22 mouse cellular contexts compared by ENCODE assay signal in genomic region chr1:176848613-176849290, GRCm38 (mm10). TPM values are rescaled to one million over a fixed set of nuclear protein-coding genes. Genes with fewer than 3 reads are reported as not detected.
DNase-seq lines count a peak whose midpoint lies in the region; ATAC-seq and TF ChIP-seq lines count a peak whose summit lies in the region.
"Had no signal": no experiment of that assay in that cellular context is flagged by ENCODE, and none has a peak within 500 bp of the region (broad histone marks: within the 10 kb centered on the region; RNA-seq: fewer than 3 reads in every experiment).

No protein-coding gene starts in this region.

- 48% methylated on average over 11 of the region's 11 CpGs for WGBS in lung, embryonic 14.5 days
- WGBS in limb, embryonic 14.5 days: 56% methylated on average over 11 of the region's 11 CpGs
- WGBS in forebrain, postnatal 0 days: 68% methylated on average over 11 of the region's 11 CpGs

- ATAC-seq in lung, embryonic 14.5 days (ENCODE audit: insufficient read depth): peak; percentile 48; the same call in 1 of the 2 replicates
- peak; percentile 54; the same call in 1 of the 2 replicates for ATAC-seq in G1E (ENCODE audit: extremely low read depth, insufficient number of reproducible peaks, low FRiP score, poor library complexity, severe bottlenecking)
- ATAC-seq in limb, embryonic 14.5 days (ENCODE audit: low FRiP score, low read depth): peak; percentile 79
- ATAC-seq in forebrain, postnatal 0 days: no peak
- ATAC-seq: forebrain, embryonic 14.5 days; lung, postnatal 0 days; midbrain, embryonic 15.5 days; Patski had no signal

- TF ChIP-seq CTCF in lung, embryonic 14.5 days (IDR thresholded peaks at IDR 0.05; ENCODE audit: low read depth): no peak
- no peak for TF ChIP-seq CTCF in G1E (IDR thresholded peaks at IDR 0.05; ENCODE audit: low read depth, low read length)
- no peak for TF ChIP-seq CTCF in forebrain, postnatal 0 days (IDR thresholded peaks at IDR 0.05; ENCODE audit: low read depth)

- H3K36me3 ChIP-seq in lung, embryonic 14.5 days (ENCODE audit: insufficient read depth): 0 out of 2 replicates have a peak, but pooled peaks cover 15% of the 10 kb centered on the region
- peaks cover 64% of the 10 kb centered on the region for H3K36me3 ChIP-seq in G1E (replicated peaks)
- peaks cover 20% of the 10 kb centered on the region; the same call in 1 of the 2 replicates for H3K36me3 ChIP-seq in limb, embryonic 14.5 days (ENCODE audit: control insufficient read depth, insufficient read depth, low read length)
- H3K36me3 ChIP-seq in forebrain, postnatal 0 days (ENCODE audit: insufficient read depth): peaks cover 30% of the 10 kb centered on the region
- H3K36me3 ChIP-seq: midbrain, embryonic 15.5 days had no signal

- no peak overlapping the region for H3K4me2 ChIP-seq in lung, embryonic 14.5 days
- no peak overlapping the region for H3K4me2 ChIP-seq in limb, embryonic 14.5 days (replicated peaks; ENCODE audit: low read depth, low read length, severe bottlenecking)
- H3K4me2 ChIP-seq in forebrain, postnatal 0 days (ENCODE audit: low read depth): no peak overlapping the region
- H3K4me2 ChIP-seq: hindbrain, embryonic 12.5 days; limb, embryonic 12.5 days; liver, embryonic 15.5 days; midbrain, embryonic 15.5 days had no signal

- H3K27ac ChIP-seq in lung, embryonic 14.5 days (ENCODE audit: low read depth): no peak overlapping the region
- H3K27ac ChIP-seq in limb, embryonic 14.5 days (replicated peaks; ENCODE audit: low read depth, low read length): no peak overlapping the region
- no peak overlapping the region for H3K27ac ChIP-seq in forebrain, postnatal 0 days (ENCODE audit: low read depth, low read length)
- H3K27ac ChIP-seq: heart, embryonic 10.5 days; hindbrain, embryonic 12.5 days; limb, embryonic 12.5 days; liver, embryonic 15.5 days; midbrain, embryonic 15.5 days had no signal

- no peaks in the 10 kb centered on the region for H3K27me3 ChIP-seq in lung, embryonic 14.5 days (ENCODE audit: insufficient read depth, low read length)
- H3K27me3 ChIP-seq in G1E (ENCODE audit: insufficient read depth, low read length): no peaks in the 10 kb centered on the region
- H3K27me3 ChIP-seq in limb, embryonic 14.5 days (ENCODE audit: control insufficient read depth, insufficient read depth, low read length): no peaks in the 10 kb centered on the region
- H3K27me3 ChIP-seq in forebrain, postnatal 0 days (ENCODE audit: insufficient read depth, low read length): no peaks in the 10 kb centered on the region
- H3K27me3 ChIP-seq: hindbrain, embryonic 12.5 days; limb, embryonic 12.5 days; liver, embryonic 15.5 days; midbrain, embryonic 15.5 days; Patski had no signal

- intact Hi-C loops in heart, postnatal 10 days (cut with DNase I): no loop called here

- peak; percentile 75 for DNase-seq in heart, adult 11 months
- DNase-seq in heart, postnatal 10 days: no peak
- DNase-seq in lung, embryonic 14.5 days: peak; percentile 13
- DNase-seq in lung, postnatal 10 days: no peak
- DNase-seq in G1E (ENCODE audit: low spot score): no peak
- DNase-seq in limb, embryonic 14.5 days (ENCODE audit: low spot score): no peak
- DNase-seq in thymus, postnatal 10 days (ENCODE audit: low spot score in 2 of 2): no peak
- no peak for DNase-seq in forebrain, postnatal 0 days
- DNase-seq: adrenal gland, postnatal 14 days; cerebellum, adult 9-11 months; embryo, embryonic 11 days; kidney, postnatal 10 days; right cerebral cortex, postnatal 25 days; thymus, postnatal 4 days had no signal

- no peaks in the 10 kb centered on the region for H3K9me3 ChIP-seq in lung, embryonic 14.5 days (ENCODE audit: low read depth, low read length)
- no peaks in the 10 kb centered on the region for H3K9me3 ChIP-seq in G1E (replicated peaks)
- H3K9me3 ChIP-seq in limb, embryonic 14.5 days (ENCODE audit: control insufficient read depth, low read length): no peaks in the 10 kb centered on the region
- no peaks in the 10 kb centered on the region for H3K9me3 ChIP-seq in forebrain, postnatal 0 days (ENCODE audit: low read length)
- H3K9me3 ChIP-seq: heart, embryonic 10.5 days; liver, embryonic 15.5 days; midbrain, embryonic 15.5 days had no signal

- no peak overlapping the region for H3K9ac ChIP-seq in lung, embryonic 14.5 days
- no peak overlapping the region for H3K9ac ChIP-seq in limb, embryonic 14.5 days (ENCODE audit: low read depth, low read length, severe bottlenecking)
- no peak overlapping the region for H3K9ac ChIP-seq in forebrain, postnatal 0 days
- H3K9ac ChIP-seq: hindbrain, embryonic 12.5 days; limb, embryonic 12.5 days; liver, embryonic 15.5 days; midbrain, embryonic 15.5 days had no signal

- no peaks in the 10 kb centered on the region for H3K4me1 ChIP-seq in lung, embryonic 14.5 days (ENCODE audit: insufficient read depth)
- H3K4me1 ChIP-seq in G1E (ENCODE audit: insufficient read depth, low read depth, low read length): peaks cover 7% of the 10 kb centered on the region
- H3K4me1 ChIP-seq in limb, embryonic 14.5 days (ENCODE audit: control insufficient read depth, insufficient read depth, low read length): peaks cover 7% of the 10 kb centered on the region; the same call in 1 of the 2 replicates
- H3K4me1 ChIP-seq in forebrain, postnatal 0 days (ENCODE audit: insufficient read depth): no peaks in the 10 kb centered on the region
- H3K4me1 ChIP-seq: hindbrain, embryonic 12.5 days; liver, embryonic 15.5 days; midbrain, embryonic 15.5 days had no signal

- no peak for TF ChIP-seq POLR2A in limb, embryonic 14.5 days (IDR thresholded peaks at IDR 0.05; ENCODE audit: borderline replicate concordance, extremely low read depth, insufficient read depth, insufficient read length)

- H3K4me3 ChIP-seq in lung, embryonic 14.5 days (ENCODE audit: low read depth, low read length): no peak overlapping the region
- H3K4me3 ChIP-seq in G1E (ENCODE audit: low read depth, low read length): no peak overlapping the region
- no peak overlapping the region for H3K4me3 ChIP-seq in limb, embryonic 14.5 days (replicated peaks; ENCODE audit: low read length)
- no peak overlapping the region for H3K4me3 ChIP-seq in forebrain, postnatal 0 days (ENCODE audit: low read depth, low read length)
- H3K4me3 ChIP-seq: heart, embryonic 10.5 days; hindbrain, embryonic 12.5 days; limb, embryonic 12.5 days; liver, embryonic 15.5 days; midbrain, embryonic 15.5 days had no signal

RNA-seq across cellular contexts. Expression of gene Sdccag8, which starts 34.3 kb away (rescaled TPM):
- total RNA-seq in heart, postnatal 10 days (2021): 1 to 10 TPM; 4.2 to 5.3 TPM
- 14.4 and 17.0 TPM in 2 replicates for polyA plus RNA-seq in lung, embryonic 14.5 days (2014; fragmentation: Nextera tagmentation; extraction: Ambion mirVana)
- total RNA-seq in G1E (2014; fragmentation: Nextera tagmentation) (11.9 and 12.5 TPM in 2 replicates), G1E (2017) (19.9 and 20.2 TPM in 2 replicates)
- 2.2 TPM in 2 replicates for polyA plus RNA-seq in G1E (2012)
- polyA plus RNA-seq in limb, embryonic 14.5 days (2012; rRNA removed): 6.0 and 8.5 TPM in 2 replicates
- 15.8 and 18.7 TPM in 2 replicates for polyA plus RNA-seq in limb, embryonic 14.5 days (2014; fragmentation: Nextera tagmentation; extraction: Ambion mirVana)
- 14.0 and 15.7 TPM in 2 replicates for total RNA-seq in forebrain, postnatal 0 days (2014; rRNA removed)
- polyA plus RNA-seq in forebrain, postnatal 0 days (2015; fragmentation: Nextera tagmentation; extraction: Ambion mirVana): 32.8 and 33.6 TPM in 2 replicates

RNA-seq across cellular contexts. Expression of gene Cep170, which starts 34.9 kb away (rescaled TPM):
- total RNA-seq in heart, postnatal 10 days (2021): 10 to 100 TPM; 30.6 to 39.1 TPM
- polyA plus RNA-seq in lung, embryonic 14.5 days (2014; fragmentation: Nextera tagmentation; extraction: Ambion mirVana): 29.5 and 31.7 TPM in 2 replicates
- 114 and 124 TPM in 2 replicates for total RNA-seq in G1E (2014; fragmentation: Nextera tagmentation)
- total RNA-seq in G1E (2017): 61.5 and 75.9 TPM in 2 replicates
- 2.0 and 2.5 TPM in 2 replicates for polyA plus RNA-seq in G1E (2012)
- 42.3 and 44.7 TPM in 2 replicates for polyA plus RNA-seq in limb, embryonic 14.5 days (2012; rRNA removed)
- 32.8 and 33.5 TPM in 2 replicates for polyA plus RNA-seq in limb, embryonic 14.5 days (2014; fragmentation: Nextera tagmentation; extraction: Ambion mirVana)
- 189 and 233 TPM in 2 replicates for total RNA-seq in forebrain, postnatal 0 days (2014; rRNA removed)
- polyA plus RNA-seq in forebrain, postnatal 0 days (2015; fragmentation: Nextera tagmentation; extraction: Ambion mirVana): 82.1 and 99.6 TPM in 2 replicates

Comparison
In these comparisons a context has a peak if more than half of its experiments do, and no peak if none do; other contexts are left out.
1. DNase-seq: peak in heart, adult 11 months (single experiment) and lung, embryonic 14.5 days (single experiment); none in heart, postnatal 10 days (0 of 2), lung, postnatal 10 days (single experiment), G1E (single experiment), limb, embryonic 14.5 days (single experiment), thymus, postnatal 10 days (0 of 2) and forebrain, postnatal 0 days (single experiment).